Mouse (Mus musculus) cerebellum, adult 11-12 months (tissue): ENCODE measurements at regions not wholly inside any gene's neighbourhood (a gene's known extent, or its start where the extent isn't known, plus 50 kb on each side); places are given as distances from the start of the nearest gene placed in this dataset.

ENCODE experiments used
- DNase-seq: peaks from one replicate; pipeline ENCODE4 v3.0.0; 2022

GRCm38 (mm10) chr2:51316452-51316851 lies 167.5 kb upstream of the Rnd3 start:
- DNase-seq: no peak

DNA sequence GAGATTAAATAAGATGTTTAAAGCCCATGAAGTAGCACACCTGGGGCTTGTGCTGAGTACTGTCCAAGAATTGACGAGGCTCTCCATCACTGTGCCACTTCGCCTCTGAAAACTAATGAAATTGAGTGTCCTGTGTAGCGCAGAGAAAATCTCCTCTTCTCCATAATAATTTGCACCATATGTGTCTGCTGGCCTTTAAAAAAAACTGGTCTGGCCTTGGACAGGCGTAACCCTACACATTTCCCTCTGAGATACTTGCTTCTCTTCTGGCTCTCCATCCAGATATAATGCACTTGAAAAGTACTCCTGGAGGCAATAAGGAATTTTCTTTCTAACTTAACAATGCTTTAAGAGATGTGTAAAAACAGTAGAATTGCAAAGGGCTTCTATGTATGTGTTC lies 164.5 kb upstream of the Rnd3 start:
- no peak for DNase-seq

DNA sequence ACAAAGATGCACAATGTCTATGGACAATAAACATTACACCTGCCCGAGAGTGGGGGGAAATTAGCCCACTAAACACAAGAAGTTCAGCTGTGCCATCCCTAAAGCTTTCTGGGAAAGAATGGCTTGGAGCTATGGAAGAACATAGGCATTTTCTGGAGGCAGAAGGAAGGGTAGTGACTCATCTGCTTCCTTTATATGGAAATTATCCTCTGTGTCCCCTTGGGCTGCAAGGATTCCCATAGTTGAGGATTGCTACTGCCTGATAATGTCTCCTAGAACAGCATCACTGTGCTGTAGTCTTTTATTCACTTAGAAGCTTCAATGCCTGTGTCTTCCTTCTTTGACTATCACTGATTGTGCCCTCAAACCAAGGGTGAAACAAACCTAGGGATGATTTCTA lies 157.3 kb upstream of the Rnd3 start:
- no peak for DNase-seq

DNA sequence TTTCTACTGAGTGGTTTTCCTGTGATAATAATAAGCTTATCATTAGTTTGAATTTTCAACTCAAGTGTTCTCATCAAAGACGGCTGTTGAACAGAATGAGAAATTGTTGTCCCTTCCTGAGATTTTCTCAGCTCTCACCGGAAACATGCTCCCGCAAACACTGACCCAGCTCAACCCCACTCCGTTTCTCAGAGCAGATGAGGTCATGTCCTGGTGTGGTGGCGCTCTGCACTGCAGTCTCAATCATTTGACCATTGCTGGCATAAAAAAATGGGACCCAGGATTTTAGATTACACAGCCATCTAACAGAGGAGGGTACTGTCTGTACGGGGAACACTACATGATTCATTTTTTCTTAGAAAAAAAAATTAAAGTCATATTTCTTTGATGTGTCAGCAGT lies 156.5 kb upstream of the Rnd3 start:
- no peak for DNase-seq

GRCm38 (mm10) chr2:51304694-51305093 lies 155.8 kb upstream of the Rnd3 start:
- no peak for DNase-seq

- DNase-seq: no peak
These were observed 141.8 kb upstream of the Rnd3 start for GRCm38 (mm10) chr2:51290659-51291260.

DNA sequence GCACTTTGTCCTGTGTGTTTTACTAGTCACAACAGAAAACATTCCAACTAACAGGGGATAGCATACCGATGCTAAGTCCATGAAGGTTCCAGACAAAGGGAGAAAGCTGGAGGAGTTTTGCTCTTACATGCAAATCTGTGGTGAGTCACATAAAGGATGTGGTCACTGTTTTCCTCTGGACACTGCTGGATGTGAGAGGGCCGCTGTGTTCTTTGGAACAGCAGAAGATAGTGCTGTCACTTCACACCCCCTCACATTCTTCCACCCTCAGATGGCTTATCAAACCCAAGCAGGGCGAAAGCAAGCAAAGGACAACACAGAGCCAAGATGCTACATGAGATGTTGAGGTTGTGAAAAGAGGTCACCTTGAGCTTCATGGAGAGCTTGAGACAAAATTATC lies 139.8 kb upstream of the Rnd3 start:
- DNase-seq: no peak

- no peak for DNase-seq
These were observed 136.7 kb upstream of the Rnd3 start for GRCm38 (mm10) chr2:51285632-51286031.

DNA sequence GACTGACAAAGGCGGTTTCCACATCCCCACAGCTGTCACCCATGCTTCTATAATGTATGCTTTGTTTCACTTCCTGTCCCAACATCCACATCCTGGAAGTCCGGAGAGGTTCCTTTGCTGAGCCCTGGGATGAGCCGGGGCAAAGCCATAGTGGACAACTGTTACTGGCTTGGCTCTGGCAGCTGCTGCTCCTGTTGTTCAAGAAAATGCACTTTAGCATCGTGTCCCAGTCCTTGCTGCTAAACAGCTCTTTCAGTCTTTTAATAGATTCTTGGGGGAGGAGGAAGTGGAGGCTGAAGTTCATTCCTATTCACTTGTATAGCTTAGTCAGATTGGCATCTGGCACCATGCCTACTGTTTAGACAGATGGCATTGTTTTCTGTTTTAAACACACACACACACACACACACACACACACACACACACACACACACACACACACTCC lies 135.9 kb upstream of the Rnd3 start:
- DNase-seq: no peak

DNA sequence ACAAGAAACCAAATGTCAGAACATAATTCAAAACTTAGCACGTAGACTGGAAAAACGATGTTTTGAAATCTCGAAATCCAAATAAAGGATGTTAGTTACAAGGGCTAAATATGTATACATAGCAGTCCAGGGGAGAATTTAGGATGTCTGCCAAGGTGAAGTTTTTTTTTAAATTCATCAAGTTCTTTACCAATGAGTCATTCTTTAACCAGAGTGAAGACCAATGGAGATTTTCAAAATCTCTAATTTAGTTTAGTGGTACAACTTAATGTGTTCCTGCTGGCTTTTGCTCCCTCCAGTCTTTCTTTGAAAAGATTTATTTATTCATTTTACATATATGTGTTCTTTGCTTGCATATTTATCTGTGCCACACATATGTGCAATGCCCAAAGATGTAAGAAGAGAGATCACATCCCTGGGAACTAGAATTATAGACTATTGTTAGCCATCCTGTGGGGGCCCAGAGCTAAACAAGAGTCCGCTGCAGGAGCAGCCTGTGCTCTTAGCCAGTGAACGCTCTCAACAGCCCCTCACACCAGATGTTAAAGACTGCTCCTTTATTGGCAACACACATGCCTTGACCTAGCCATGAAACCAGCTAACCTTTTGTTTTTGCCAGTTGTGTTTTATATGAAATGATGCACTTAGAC lies 130.6 kb upstream of the Rnd3 start:
- DNase-seq: no peak

- no peak for DNase-seq
These were observed 129.9 kb upstream of the Rnd3 start for GRCm38 (mm10) chr2:51278824-51279223.

DNA sequence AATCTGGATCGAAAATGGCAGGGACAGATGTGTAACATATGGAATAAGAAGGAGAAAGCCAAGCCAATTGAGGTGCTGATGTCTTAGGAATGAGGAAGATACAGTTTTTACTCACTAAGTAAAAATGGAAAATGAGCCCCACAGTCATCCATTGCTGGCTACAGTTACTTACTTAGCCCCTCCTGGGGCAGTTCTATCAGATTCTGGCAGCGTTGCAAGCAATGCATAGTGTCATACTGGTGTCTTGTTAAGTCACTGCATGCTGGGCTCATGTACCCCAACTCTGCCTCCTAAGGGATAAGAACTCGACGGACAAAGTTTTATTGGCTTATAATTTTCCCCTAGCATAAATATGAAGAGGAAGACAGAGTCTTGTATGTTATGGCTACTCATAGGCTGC lies 129.4 kb upstream of the Rnd3 start:
- DNase-seq: no peak

DNA sequence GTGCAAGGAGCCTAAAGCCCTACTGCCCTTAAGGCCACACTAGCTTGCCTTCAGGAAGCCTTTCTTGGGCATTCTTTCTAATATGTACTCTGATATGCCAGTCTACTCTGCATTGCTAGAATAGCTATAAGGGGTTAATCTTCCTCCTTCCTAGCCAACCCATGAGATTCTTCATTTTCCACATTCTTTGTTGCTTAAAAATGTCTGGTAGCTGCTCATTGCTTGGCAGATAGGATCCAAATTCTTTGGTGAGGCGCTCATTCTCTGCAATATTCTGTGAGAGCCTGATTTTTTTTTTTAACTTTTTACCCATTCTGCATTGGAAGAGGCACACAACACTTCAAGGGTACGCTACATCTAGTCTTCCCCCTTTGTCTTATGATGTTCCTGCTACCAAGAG lies 127.7 kb upstream of the Rnd3 start:
- DNase-seq: no peak

GRCm38 (mm10) chr2:51273300-51273699 lies 124.4 kb upstream of the Rnd3 start:
- no peak for DNase-seq

DNA sequence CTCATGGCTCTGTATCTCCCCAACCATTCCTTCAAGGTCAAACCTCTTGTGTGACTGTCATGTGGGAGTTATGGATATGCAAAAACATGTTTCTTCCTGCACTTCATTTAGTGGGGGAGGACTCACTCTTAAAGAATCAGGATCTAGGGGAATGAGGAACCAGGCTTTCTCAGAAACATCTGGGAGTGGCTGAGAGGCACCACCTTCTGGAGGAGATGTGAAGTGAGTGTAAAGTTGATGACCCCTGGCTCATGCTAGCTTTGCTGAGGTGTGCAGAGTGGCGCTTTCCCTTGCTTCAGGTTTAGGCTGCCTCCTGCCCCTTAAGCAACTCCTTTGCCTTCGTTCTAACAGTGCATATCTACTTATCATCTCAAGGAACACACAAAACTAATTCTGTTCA lies 119.6 kb upstream of the Rnd3 start:
- DNase-seq: no peak

DNA sequence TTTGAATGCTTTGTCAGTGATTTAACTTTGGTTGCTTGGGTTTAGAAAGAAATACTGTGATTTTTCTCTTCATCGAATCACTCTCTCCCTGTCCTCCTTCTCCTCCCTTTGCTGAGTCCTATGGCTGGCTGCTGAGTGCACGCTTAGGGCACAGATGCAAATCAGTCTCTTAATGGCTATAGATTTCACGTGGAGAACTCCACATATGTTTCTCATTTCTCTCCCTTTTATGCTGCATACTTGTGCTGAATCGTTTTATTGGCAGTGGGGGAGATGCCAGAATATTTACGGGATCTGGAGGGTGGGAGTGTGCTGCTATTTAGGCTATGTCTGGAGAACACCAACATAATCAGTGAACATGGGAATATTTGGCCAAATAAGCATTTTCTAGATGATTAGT lies 118.8 kb upstream of the Rnd3 start:
- no peak for DNase-seq

DNA sequence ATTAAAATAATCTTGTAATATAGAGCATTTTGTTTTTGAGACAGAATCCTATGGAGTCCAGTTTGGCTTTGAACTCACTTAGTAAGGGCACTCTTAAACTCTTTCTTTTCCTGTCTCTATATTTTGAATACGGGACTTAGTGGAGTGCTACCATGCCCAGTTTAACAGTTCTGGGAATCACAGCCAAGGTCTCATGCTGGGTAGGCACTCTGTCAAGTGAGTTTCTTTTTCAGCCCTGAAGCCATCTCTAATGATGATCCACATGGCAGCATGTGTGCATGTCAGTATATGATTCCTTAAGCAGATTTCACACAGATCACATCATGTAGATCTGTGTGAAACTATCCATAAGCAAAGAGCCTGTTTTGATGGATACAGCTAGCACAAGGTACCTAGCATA lies 113.6 kb upstream of the Rnd3 start:
- no peak for DNase-seq

GRCm38 (mm10) chr2:51250798-51251197 lies 101.9 kb upstream of the Rnd3 start:
- DNase-seq: no peak

DNA sequence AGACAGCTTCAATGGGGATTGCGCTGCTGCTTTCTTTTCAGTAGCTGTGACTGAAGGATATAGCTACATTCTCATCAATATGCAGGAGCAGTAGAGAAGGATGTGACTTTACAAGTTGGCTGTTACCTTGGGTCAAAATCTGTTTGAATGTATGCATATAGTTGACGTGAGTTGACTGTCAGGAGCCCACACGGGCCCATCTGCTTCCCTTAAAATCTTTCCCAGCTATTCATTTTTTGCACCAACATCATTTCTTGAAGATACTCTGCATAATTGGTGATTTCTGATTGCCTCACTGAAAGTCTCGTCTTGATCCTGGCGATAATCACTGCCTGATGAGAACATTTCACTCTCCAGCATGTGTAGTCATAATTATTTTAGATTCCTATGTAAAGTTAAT lies 92.7 kb upstream of the Rnd3 start:
- DNase-seq: no peak

- no peak for DNase-seq
These were observed 91.1 kb upstream of the Rnd3 start for GRCm38 (mm10) chr2:51240000-51240399.

DNA sequence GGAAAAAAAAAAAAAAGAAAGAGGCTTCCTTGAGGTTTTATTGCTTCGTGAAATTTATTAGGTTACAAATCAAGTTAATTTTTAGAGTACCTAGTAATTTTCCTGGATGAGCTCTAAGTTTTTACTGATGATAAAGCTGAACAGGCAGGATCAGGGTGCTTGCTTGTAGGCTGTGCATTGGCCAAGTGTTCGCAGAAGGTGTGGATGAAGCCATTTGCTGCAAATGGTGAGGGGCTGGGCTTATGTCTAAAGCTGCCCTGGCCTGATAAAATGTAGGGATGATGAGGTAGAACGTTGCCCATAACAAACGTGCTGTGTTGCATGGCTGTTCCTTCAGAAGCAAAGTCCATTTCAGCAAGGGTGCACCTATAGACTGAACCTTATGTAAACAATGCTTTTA lies 90.1 kb upstream of the Rnd3 start:
- DNase-seq: no peak

DNA sequence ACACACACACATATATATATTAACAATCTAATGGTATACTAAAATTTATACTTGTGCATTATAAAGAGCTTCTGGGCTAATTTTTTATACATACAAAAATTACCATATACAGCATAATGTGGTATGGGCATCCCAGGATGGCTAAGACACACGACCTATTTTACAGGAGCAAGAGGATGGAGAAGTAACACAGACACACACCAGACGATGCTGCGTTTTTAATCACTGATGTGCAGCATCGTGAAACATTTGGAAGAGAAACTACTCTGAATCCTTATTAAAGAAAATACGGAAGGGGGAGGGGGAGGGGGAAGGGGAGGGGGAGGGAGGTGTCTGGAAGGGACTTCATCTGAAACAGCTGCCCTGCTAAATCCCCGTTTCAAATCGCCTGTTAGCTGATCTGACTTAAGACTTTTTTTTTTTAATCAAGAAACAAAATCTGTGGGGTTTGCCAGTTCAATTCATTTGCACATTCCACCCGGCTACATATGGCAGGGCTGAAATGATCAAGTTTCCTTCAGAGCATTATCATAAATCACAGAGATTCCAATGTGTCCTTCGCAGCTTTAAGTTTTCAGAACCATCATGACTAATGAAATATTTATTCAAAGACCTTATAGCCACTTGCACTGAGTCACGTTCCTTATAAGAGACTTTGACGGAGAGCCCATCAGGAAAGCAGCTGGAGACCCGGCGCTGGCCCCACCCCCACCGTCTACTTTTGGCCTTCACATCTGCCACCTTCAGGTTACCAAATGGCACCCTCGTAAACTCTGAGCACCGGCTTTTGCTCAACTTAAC lies 89.4 kb upstream of the Rnd3 start:
- DNase-seq: no peak

GRCm38 (mm10) chr2:51237451-51237850 lies 88.5 kb upstream of the Rnd3 start:
- DNase-seq: no peak

- DNase-seq: no peak
These were observed 87.9 kb upstream of the Rnd3 start for GRCm38 (mm10) chr2:51236852-51237251.
